Mouse (Mus musculus): Measurements from ENCODE around the gene Cdkl3.

GRCm38 (mm10) chr11:52098398-52098946, 94.5 kb downstream of the Cdkl3 start, which contains the start of gene Ppp2ca:
- TF ChIP-seq POLR2A (IDR thresholded peaks at IDR 0.05; ENCODE audit: extremely low read depth, insufficient read depth, low read length) (peak; percentile 84), CTCF (IDR thresholded peaks at IDR 0.05; ENCODE audit: extremely low read depth, insufficient read depth, low read length) (no peak)

Data from cortical plate, adult 2 months (tissue).